Mouse (Mus musculus) heart, embryonic 14.5 days (tissue): ENCODE data around the gene Magi3. TPM values are rescaled to one million over a fixed set of nuclear protein-coding genes. Genes with fewer than 3 reads are reported as not detected.

Experiments used
- ATAC-seq: fragments of 200-750 bp; cut with Nextera tagmentation; 2 replicates; pipeline ENCODE4 v1.8.0; 2017; ENCODE audit warnings: low read depth, moderate TSS enrichment; ENCODE audit not compliant: insufficient number of reproducible peaks, insufficient read depth, low FRiP score
- H3K27ac ChIP-seq, 2 experiments: fragments of 200-500 bp in 1 of 2; fragments of 300-500 bp in 1 of 2; sonication (generic) in 1 of 2; replicated peaks in 1 of 2; 2 replicates each; pipeline ENCODE4 v1.5.1; 2012 to 2014; ENCODE audit warnings: low read depth in 2 of 2, low read length in 2 of 2, control low read depth in 1 of 2, mild to moderate bottlenecking in 1 of 2, mixed read lengths in 1 of 2; ENCODE audit not compliant: control insufficient read depth in 1 of 2, insufficient read depth in 1 of 2
- H3K27me3 ChIP-seq: fragments of 300-500 bp; sonication (generic); 2 replicates; pipeline ENCODE4 v1.6.1; 2014; ENCODE audit warnings: mild to moderate bottlenecking, low read length, control low read depth; ENCODE audit not compliant: control insufficient read depth, insufficient read depth
- H3K36me3 ChIP-seq: fragments of 300-500 bp; sonication (generic); 2 replicates; pipeline ENCODE4 v1.6.1; 2014; ENCODE audit warnings: mild to moderate bottlenecking, control low read depth, low read length, mixed read lengths; ENCODE audit not compliant: control insufficient read depth, insufficient read depth
- H3K4me1 ChIP-seq, 2 experiments: fragments of 200-500 bp in 1 of 2; fragments of 300-500 bp in 1 of 2; sonication (generic) in 1 of 2; 2 replicates each; pipeline ENCODE4 v1.6.1; 2012 to 2014; ENCODE audit warnings: low read length in 2 of 2, control low read depth in 1 of 2, mixed read lengths in 1 of 2; ENCODE audit not compliant: control insufficient read depth in 2 of 2, insufficient read depth in 2 of 2
- H3K4me2 ChIP-seq: fragments of 300-500 bp; sonication (generic); 2 replicates; pipeline ENCODE4 v1.6.1; 2014; ENCODE audit warnings: mild to moderate bottlenecking, low read length
- H3K4me3 ChIP-seq, 2 experiments: fragments of 200-500 bp in 1 of 2; fragments of 300-500 bp in 1 of 2; sonication (generic) in 1 of 2; 2 replicates each; pipeline ENCODE4 v1.5.1; 2012 to 2014; ENCODE audit warnings: low read length in 2 of 2, mild to moderate bottlenecking in 2 of 2, control low read depth in 1 of 2, low read depth in 1 of 2, moderate library complexity in 1 of 2; ENCODE audit not compliant: control insufficient read depth in 1 of 2, insufficient read depth in 1 of 2
- H3K9ac ChIP-seq: fragments of 300-500 bp; sonication (generic); 2 replicates; pipeline ENCODE4 v1.6.1; 2014; ENCODE audit warnings: mild to moderate bottlenecking, low read length
- H3K9me3 ChIP-seq: fragments of 300-500 bp; sonication (generic); 2 replicates; pipeline ENCODE4 v1.6.1; 2016; ENCODE audit warnings: low read length, control low read depth; ENCODE audit not compliant: control insufficient read depth
- WGBS: fragments of 180-500 bp; shearing (Covaris S2); extraction: QIAGEN DNeasy Blood & Tissue Kit; methylation state at CpG from one replicate; pipeline ENCODE4 v1.1.7; 2014; 5-methylcytosine and 5-hydroxymethylcytosine counted together
- polyA plus RNA-seq: library from polyadenylated mRNA; unstranded; fragments of >200 nt; fragmentation: Nextera tagmentation; extraction: Ambion mirVana; gene quantifications from 2 replicates; pipeline ENCODE4 v1.2.1, GENCODE M21; 2014

Gene Magi3
- polyA plus RNA-seq, 1 experiment from 2014 or later = 13.1 TPM

DNA sequence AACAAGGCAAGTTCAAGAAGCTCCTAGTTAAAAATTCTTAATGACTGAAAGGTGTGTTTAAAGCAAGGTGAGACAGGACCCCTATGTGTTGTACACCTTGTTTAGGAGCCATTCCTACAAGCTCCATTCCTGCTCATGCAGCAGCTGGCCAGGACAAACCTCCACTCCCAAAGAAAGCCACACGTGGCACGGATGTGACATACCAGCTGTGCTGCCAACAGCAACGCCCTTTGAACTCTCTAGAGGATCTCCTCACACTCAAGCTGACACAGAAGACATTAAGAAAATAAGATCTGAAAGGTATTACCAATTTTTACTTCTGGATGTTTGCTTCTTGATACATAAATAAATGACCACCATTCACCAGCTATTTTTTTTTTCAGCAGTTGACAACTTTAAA lies 193.2 kb downstream of the Magi3 start:
- Histone ChIP-seq H3K9me3 (no peaks in the 10 kb centered on the region), H3K4me3 (no peak overlapping the region), H3K9ac (no peak overlapping the region), H3K4me1 (no peaks in the 10 kb centered on the region), H3K36me3 (peaks cover 82% of the 10 kb centered on the region), H3K27ac (no peak overlapping the region), H3K27me3 (no peaks in the 10 kb centered on the region), H3K4me2 (no peak overlapping the region)
- WGBS = 65% methylated on average over 3 of the region's 3 CpGs
- ATAC-seq = no peak

DNA sequence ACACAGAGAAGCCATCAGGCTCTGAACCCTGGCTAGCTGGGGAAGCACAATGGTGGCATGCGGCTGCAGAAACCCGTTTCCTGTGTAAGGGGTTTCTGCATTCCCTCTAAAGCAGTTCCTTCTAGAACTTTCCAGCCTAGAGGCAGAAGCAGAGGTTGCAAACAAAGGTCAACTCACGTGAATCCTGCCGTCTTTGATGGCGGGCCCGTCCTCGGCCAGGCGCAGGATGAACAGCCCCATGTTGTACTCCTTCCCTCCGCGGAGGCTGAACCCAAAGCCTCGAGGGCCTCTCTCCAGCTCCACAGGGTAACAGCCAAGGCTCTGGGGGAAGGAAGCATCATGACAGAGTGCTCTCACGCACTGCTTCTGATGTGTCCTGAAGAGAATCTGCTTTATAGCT lies 200.1 kb downstream of the Magi3 start:
- Histone ChIP-seq H3K36me3 (peaks cover 98% of the 10 kb centered on the region), H3K4me1 (no peaks in the 10 kb centered on the region), H3K27ac (no peak overlapping the region), H3K9me3 (no peaks in the 10 kb centered on the region), H3K4me2 (no peak overlapping the region), H3K27me3 (no peaks in the 10 kb centered on the region), H3K9ac (no peak overlapping the region), H3K4me3 (no peak overlapping the region)
- WGBS = 88% methylated on average over 12 of the region's 12 CpGs
- ATAC-seq = no peak

DNA sequence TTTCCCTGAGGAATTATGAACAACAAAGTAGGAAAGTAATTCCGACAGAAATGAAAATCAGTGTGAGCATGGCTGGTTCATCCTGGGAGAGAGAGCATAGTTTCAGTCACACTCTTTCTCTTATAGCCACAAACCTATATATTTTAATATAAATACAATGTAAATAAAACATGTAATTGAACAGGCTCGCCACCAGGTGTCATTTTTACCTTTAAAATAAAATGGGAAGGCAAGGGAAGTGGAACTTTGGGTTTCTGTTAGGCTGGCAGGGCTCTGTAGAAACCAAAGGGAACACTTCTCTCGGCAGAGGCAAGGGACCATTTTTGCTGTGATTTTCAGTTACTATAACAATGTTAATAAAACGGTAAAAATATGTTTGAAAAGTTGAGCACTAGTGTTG lies 200.7 kb downstream of the Magi3 start:
- Histone ChIP-seq H3K4me3 (no peak overlapping the region), H3K9ac (no peak overlapping the region), H3K4me2 (no peak overlapping the region), H3K27me3 (no peaks in the 10 kb centered on the region), H3K36me3 (peaks cover 98% of the 10 kb centered on the region), H3K4me1 (no peaks in the 10 kb centered on the region), H3K9me3 (no peaks in the 10 kb centered on the region), H3K27ac (no peak overlapping the region)
- WGBS = 70% methylated on average over 4 of the region's 4 CpGs
- no peak for ATAC-seq

DNA sequence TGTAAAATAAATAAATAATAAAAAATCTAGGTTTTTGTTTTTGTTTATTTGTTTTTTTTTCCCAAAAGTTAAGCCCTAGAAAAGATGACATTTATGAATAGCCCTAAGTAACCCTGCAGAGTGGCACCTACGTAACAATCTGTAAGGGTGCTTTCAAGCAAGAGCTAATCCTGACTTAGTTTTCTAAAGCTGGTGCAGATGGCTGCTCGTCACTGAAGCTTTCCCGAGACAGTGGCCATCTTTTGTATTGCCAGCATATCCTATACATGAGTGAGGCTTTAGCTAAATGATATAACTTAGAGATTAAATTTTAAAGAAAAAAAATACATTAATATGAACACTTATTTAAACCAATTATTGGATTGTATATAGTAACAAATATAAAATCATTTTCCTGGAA lies 202.2 kb downstream of the Magi3 start:
- peaks cover 91% of the 10 kb centered on the region for H3K36me3 ChIP-seq
- H3K27ac ChIP-seq = no peak overlapping the region
- no peak overlapping the region for H3K9ac ChIP-seq
- no peak overlapping the region for H3K4me2 ChIP-seq
- no peak overlapping the region for H3K4me3 ChIP-seq
- ATAC-seq = no peak
- no peaks in the 10 kb centered on the region for H3K4me1 ChIP-seq
- H3K9me3 ChIP-seq = no peaks in the 10 kb centered on the region
- no peaks in the 10 kb centered on the region for H3K27me3 ChIP-seq
- 88% methylated on average over 3 of the region's 3 CpGs for WGBS

DNA sequence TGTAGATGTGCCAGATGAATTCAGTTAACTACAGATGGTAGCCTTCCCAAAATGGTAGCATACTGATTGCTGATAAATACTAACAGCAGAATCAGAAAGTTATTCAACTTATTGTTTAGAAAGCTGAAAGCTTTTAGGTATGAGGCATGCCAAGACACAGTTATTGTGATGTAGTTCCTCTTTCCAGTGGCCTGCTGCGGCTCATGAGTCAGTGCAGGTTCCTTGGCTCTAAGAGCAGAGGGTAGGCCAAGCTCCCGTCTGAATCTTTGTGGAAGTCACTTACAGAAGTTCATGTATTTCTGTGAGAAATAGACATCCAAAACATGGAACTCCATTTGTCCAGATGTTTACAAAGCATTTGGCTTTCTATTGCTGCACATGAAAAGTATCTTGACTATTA lies 208.2 kb downstream of the Magi3 start:
- WGBS = 86% methylated on average over 2 of the region's 2 CpGs
- Histone ChIP-seq H3K9ac (no peak overlapping the region), H3K9me3 (no peaks in the 10 kb centered on the region), H3K4me2 (no peak overlapping the region), H3K27me3 (no peaks in the 10 kb centered on the region), H3K4me3 (no peak overlapping the region), H3K36me3 (peaks cover 62% of the 10 kb centered on the region), H3K27ac (no peak overlapping the region), H3K4me1 (0 out of 4 replicates have a peak, but pooled peaks cover 0 to 4% of the 10 kb centered on the region in 2 experiments)
- ATAC-seq = no peak

DNA sequence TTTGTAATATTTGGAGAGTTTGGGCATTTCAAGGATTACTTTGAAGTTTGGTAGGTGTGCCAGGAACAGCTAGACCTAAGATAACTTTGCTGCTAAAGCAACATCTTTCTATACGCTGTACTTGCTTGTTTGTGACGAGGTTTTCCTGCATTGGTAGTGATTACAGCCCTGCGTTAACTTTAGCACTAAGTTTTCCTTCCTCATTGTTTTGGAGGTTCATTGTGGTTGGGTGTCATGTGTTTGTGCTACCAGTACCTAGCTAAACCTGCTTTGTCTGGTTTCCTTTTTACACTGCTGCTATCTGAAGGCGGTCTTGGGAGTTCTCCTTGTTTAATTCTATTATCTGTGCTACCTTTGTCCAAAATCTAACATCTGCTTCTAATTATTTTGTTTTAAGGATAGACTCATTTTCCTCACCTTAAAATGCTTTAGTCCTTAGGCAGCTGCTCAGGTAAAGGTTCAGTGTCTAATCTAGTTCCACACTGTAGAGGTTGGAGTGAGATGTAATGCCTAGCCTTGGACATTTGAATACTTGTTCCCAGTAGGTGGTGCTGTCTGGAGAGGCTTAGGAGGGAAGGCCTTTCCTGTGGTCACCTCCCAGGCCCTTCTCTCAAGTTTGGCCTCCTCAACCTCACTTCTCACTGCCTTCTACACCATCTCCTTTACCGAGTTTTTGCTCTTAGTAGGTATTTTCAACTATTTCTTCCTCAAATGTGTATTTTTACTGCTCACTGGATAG lies 210.1 kb downstream of the Magi3 start:
- no peak for ATAC-seq
- Histone ChIP-seq H3K27me3 (no peaks in the 10 kb centered on the region), H3K4me3 (no peak overlapping the region), H3K27ac (no peak overlapping the region), H3K4me1 (0 out of 4 replicates have a peak, but pooled peaks cover 0 to 4% of the 10 kb centered on the region in 2 experiments), H3K4me2 (no peak overlapping the region), H3K9me3 (no peaks in the 10 kb centered on the region), H3K9ac (no peak overlapping the region), H3K36me3 (peaks cover 62% of the 10 kb centered on the region)
- 90% methylated on average over 5 of the region's 5 CpGs for WGBS

DNA sequence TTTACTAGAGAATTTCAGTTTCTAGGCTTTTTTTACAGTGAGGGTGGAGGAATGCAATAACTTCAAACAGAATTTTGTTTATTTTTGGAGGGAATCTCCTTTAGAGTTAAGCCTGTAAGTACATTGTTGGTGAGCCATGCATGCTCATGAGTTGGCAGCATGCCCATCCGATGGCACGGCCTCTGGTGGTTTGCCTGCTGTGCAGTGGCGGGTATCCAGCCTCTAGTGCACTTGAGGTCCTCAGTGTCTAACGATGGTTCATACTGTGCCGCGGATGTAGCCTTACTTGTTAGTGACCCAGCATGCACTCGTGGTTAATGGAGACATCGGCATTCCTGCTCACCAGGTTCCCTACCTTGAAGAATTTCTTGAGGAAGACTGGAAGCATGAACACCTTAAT lies 212.7 kb downstream of the Magi3 start:
- Histone ChIP-seq H3K4me2 (no peak overlapping the region), H3K4me3 (no peak overlapping the region), H3K36me3 (peaks cover 64% of the 10 kb centered on the region), H3K27me3 (no peaks in the 10 kb centered on the region), H3K4me1 (0 out of 4 replicates have a peak, but pooled peaks cover 0 to 4% of the 10 kb centered on the region in 2 experiments), H3K9me3 (no peaks in the 10 kb centered on the region), H3K27ac (no peak overlapping the region), H3K9ac (no peak overlapping the region)
- ATAC-seq = no peak
- 57% methylated on average over 8 of the region's 8 CpGs for WGBS
